Mouse (Mus musculus): ENCODE results near the gene Cldnd2.

DNA sequence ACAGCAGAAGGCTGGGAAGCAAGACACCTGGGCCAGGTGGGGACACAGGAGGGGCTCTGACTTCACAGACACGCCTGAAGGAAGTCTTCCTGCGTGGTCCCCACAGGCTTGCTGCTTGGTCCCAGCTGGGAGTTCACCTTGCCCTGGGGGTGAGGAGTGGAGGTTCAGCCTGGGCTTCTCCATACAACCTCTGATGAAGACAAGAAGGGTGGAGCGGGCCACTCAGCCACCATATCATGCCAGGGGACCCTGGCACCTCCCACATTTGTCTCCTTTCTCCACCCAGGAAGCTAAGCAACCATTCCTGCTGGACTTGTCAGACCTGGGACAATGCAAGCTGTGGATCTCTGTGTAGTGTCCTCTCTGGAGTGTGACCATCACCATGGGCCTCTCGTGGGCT is 22.3 kb downstream of the Cldnd2 start, which contains the start of gene Vsig10l:
- no peak for TF ChIP-seq FLI1 (IDR thresholded peaks at IDR 0.05; ENCODE audit: low read length)
- no peak for TF ChIP-seq GATA1 (IDR thresholded peaks at IDR 0.05; ENCODE audit: borderline replicate concordance, low read length)
